Mouse (Mus musculus) embryonic fibroblast, embryonic 13.5 days (primary cell): ENCODE measurements at regions not wholly inside any gene's neighbourhood (a gene's known extent, or its start where the extent isn't known, plus 50 kb on each side); places are given as distances from the start of the nearest gene placed in this dataset.

Experiments
- H3K27ac ChIP-seq: 2 replicates; pipeline ENCODE4 v1.5.1; 2012; ENCODE audit warnings: low read length, control low read depth, inconsistent platforms; ENCODE audit not compliant: insufficient read depth
- H3K4me1 ChIP-seq: 2 replicates; pipeline ENCODE4 v1.6.1; 2011; ENCODE audit warnings: low read length; ENCODE audit not compliant: control insufficient read depth, insufficient read depth
- H3K4me3 ChIP-seq: 2 replicates; pipeline ENCODE4 v1.5.1; 2011; ENCODE audit warnings: mild to moderate bottlenecking, control low read depth, low read length; ENCODE audit not compliant: insufficient read depth
- CTCF ChIP-seq: IDR thresholded peaks from 2 replicates; pipeline ENCODE4 v1.5.1; 2011; ENCODE audit warnings: mild to moderate bottlenecking, control low read depth, low read length, moderate library complexity, borderline replicate concordance; ENCODE audit not compliant: insufficient read depth
- POLR2A ChIP-seq: IDR thresholded peaks from 2 replicates; pipeline ENCODE4 v1.6.1; 2011; ENCODE audit warnings: low read depth, mild to moderate bottlenecking, control low read depth, low read length, moderate library complexity

- no peak overlapping the region for H3K4me3 ChIP-seq
- no peaks in the 10 kb centered on the region for H3K4me1 ChIP-seq
- TF ChIP-seq CTCF (no peak), POLR2A (no peak)
- no peak overlapping the region for H3K27ac ChIP-seq
Observed at GRCm38 (mm10) chr4:110038696-110039095, 60.8 kb downstream of the Dmrta2 start.

- Histone ChIP-seq H3K4me1 (no peaks in the 10 kb centered on the region), H3K27ac (no peak overlapping the region), H3K4me3 (no peak overlapping the region)
- TF ChIP-seq CTCF = no peak
- no peak for TF ChIP-seq POLR2A
Observed at GRCm38 (mm10) chr4:110044851-110045618, 67.2 kb downstream of the Dmrta2 start.

- no peak overlapping the region for H3K4me3 ChIP-seq
- TF ChIP-seq POLR2A = no peak
- H3K4me1 ChIP-seq = no peaks in the 10 kb centered on the region
Observed at GRCm38 (mm10) chr4:110045651-110046269, 67.9 kb downstream of the Dmrta2 start.

GRCm38 (mm10) chr4:110046270-110046651 lies 68.4 kb downstream of the Dmrta2 start:
- Histone ChIP-seq H3K4me3 (no peak overlapping the region), H3K27ac (no peak overlapping the region), H3K4me1 (no peaks in the 10 kb centered on the region)
- TF ChIP-seq CTCF (no peak), POLR2A (no peak)

More at GRCm38 (mm10) chr4:110045651-110046269, 67.9 kb downstream of the Dmrta2 start:
- H3K27ac ChIP-seq = no peak overlapping the region

- no peaks in the 10 kb centered on the region for H3K4me1 ChIP-seq
- TF ChIP-seq POLR2A = no peak
- peak; percentile 95 for TF ChIP-seq CTCF
- H3K27ac ChIP-seq = no peak overlapping the region
- H3K4me3 ChIP-seq = peak overlapping the region; percentile 40
Observed at GRCm38 (mm10) chr4:110050393-110051280, 72.8 kb downstream of the Dmrta2 start.

- Histone ChIP-seq H3K4me3 (peak overlapping the region; percentile 40), H3K27ac (no peak overlapping the region)
- TF ChIP-seq CTCF = no peak
- no peak for TF ChIP-seq POLR2A
Observed at GRCm38 (mm10) chr4:110051281-110051665, 73.4 kb downstream of the Dmrta2 start.

GRCm38 (mm10) chr4:110051872-110052271 lies 74.0 kb downstream of the Dmrta2 start:
- no peak overlapping the region for H3K27ac ChIP-seq
- TF ChIP-seq CTCF (no peak), POLR2A (no peak)
- H3K4me3 ChIP-seq = no peak overlapping the region
- H3K4me1 ChIP-seq = no peaks in the 10 kb centered on the region

More at GRCm38 (mm10) chr4:110051281-110051665, 73.4 kb downstream of the Dmrta2 start:
- no peaks in the 10 kb centered on the region for H3K4me1 ChIP-seq

GRCm38 (mm10) chr4:110052998-110053397 lies 75.1 kb downstream of the Dmrta2 start:
- no peaks in the 10 kb centered on the region for H3K4me1 ChIP-seq
- H3K27ac ChIP-seq = no peak overlapping the region
- H3K4me3 ChIP-seq = no peak overlapping the region
- TF ChIP-seq CTCF (no peak), POLR2A (no peak)

- no peaks in the 10 kb centered on the region for H3K4me1 ChIP-seq
- no peak overlapping the region for H3K27ac ChIP-seq
- TF ChIP-seq POLR2A (no peak), CTCF (no peak)
- no peak overlapping the region for H3K4me3 ChIP-seq
Observed at GRCm38 (mm10) chr4:110073836-110074235, 96.0 kb downstream of the Dmrta2 start.
